Mouse (Mus musculus): ENCODE data around the gene Itga7.

Itga7 gene

DNA sequence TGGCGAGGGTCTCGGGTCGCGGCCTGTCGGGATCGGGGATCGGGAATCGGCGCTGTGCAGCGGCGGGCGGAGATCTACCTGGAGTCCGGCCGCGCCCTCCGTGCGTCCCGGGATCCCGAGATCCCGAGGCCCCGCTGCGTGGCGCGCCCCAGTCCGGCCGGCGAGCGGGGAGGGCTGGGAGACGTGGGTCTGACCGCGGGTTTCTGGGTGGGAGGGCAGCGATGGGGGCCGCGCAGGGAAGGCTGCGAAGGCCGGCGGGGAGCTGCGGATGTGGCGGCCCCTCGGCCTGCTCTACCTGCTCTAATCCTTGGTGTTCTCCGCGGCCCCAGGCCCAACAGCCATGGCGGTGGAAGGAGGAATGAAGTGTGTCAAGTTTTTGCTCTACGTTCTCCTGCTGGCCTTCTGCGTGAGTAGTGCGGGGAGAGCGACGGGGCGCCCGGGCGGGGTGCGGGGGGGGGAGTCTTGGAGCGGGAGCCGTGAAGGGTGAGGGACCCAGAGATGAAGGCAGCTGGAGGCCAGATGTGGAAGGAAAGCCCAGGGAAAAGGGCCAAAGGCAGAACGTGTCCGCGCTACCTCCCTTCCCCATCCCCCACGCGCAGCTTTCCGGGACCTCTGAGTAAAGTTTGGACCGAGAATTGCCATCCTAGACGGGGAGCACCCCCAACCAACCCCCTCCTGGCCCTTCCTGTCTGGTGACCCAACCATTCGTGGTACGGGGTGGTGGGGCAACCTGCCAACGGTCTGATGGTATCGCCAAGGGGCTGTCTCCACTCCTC is 23.4 kb upstream of the Itga7 start:
- in situ Hi-C loops (cut with MboI, MseI): no loop called here

DNA sequence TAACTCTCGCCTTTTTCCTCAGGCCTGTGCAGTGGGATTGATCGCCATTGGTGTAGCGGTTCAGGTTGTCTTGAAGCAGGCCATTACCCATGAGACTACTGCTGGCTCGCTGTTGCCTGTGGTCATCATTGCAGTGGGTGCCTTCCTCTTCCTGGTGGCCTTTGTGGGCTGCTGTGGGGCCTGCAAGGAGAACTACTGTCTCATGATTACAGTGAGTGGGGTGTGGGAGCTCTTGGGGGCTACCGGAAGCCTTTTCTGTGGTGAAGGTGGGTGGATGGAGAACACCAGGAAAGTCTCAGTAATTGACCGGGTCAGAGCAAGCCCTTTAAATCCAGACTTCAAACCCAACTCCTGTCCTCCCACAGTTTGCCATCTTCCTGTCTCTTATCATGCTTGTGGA is 22.2 kb upstream of the Itga7 start:
- in situ Hi-C loops (cut with MboI, MseI): no loop called here

DNA sequence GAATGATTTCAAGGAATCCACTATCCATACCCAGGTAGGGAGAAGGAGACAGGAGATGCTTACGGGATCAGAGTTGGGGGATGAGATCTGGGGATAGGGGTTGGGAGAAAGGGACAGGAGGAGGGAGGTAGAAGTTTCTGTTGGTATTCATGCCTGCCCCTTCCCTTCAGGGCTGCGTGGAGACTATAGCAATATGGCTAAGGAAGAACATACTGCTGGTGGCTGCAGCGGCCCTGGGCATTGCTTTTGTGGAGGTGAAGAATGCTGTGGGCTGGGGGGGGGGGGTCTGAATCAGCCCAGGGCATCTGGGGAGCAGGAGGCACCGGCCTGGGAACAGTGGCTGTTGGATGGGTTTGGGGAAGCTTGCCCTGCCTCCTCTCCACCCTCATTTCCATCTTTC is 21.4 kb upstream of the Itga7 start:
- in situ Hi-C loops (cut with MboI, MseI): no loop called here

DNA sequence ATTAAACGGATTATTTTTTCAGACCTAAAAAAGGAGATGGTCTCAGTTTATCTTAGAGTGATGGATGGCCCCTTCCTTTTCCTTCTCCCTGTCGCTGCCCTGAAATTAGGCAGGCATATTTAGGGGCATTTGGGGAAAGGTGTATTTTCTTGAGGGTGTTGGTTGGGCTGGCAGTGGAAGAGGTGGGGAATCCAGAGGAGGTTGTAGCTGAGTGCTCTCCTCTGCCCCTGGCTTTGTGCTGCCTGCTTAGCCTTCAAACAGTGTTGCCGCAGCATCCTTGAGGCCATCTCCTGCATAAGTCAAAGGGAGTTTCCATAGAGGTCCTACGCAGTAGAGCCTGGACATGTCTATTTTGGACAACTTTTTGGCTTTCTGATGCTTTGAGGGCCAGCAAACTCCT is 20.8 kb upstream of the Itga7 start:
- in situ Hi-C loops (cut with MboI, MseI): no loop called here

DNA sequence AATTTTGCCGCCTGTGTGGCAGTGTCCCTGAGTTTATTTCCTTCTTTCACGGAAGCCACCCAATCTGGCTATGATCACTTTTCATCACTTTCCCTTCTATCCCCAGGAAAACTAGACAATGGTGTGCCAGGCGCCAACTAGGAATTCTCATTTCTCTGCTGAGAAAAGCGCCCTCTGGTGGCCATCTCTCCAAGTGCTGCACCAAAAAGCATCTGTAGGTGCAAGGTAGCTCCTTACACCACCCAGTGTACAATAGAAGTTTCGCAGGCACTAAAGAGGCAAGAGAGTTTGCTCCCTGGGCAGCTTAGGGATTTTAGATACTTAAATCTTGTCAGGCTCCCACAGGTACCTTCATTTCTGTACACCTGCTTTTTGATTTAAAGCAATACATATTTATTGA is 20.4 kb upstream of the Itga7 start:
- in situ Hi-C loops (cut with MboI, MseI): no loop called here

DNA sequence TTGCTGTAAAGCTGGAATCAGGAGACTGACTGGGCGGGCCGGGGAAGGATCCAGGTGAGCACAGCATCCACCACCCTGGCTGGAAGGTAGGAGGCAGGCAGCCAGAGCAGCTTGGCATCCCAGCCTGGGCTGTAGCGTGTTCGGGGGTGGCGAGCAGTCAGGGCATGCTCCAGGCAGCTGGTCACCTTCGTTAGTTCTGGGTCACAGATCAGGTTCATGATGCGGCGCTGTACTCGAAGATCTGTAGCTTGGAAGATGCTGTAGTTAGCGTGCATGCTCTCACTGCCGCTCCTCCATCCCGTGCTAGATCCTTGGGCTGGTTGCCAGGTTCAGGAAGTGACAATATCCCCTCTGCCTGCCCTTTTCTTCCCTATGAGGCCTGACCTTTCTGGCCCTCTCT is 19.9 kb upstream of the Itga7 start:
- in situ Hi-C loops (cut with MboI, MseI): no loop called here

DNA sequence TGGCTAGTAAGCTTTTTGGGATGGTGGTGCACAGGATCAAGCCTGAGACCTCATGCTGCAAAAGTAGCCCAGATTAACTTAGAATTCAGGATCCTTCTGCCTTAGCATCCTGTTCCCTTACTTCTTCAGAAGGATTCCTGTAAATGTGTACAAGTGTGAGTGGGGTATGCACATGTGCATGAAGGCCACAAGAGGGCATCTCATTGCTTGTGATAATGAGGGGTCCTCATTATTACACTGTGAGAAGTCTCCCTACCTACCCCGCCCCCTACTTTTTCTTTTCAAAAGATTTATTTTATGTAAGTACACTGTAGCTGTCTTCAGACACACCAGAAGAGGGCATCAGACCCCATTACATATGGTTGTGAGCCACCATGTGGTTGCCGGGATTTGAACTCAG is 18.1 kb upstream of the Itga7 start:
- in situ Hi-C loops (cut with MboI, MseI): no loop called here

DNA sequence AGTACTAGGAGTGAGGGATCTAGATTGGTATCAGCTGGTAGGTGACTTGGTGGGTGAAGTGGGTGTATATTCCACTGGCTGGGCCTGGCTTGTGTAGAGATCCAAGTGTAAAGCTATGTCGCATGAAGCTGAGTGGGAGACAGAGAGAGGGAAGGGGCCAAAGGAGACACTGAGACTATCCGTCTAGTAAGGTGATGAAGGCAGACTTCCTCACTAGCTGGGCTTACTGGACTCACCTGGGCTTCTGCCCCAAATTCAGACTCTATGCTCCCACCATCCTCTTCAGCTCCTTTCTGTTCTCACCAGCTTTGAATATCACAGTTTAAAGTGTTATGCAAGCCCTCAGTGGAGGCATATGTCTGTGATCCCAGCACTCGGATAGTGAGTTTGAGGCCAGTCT is 17.0 kb upstream of the Itga7 start:
- in situ Hi-C loops (cut with MboI, MseI): no loop called here

DNA sequence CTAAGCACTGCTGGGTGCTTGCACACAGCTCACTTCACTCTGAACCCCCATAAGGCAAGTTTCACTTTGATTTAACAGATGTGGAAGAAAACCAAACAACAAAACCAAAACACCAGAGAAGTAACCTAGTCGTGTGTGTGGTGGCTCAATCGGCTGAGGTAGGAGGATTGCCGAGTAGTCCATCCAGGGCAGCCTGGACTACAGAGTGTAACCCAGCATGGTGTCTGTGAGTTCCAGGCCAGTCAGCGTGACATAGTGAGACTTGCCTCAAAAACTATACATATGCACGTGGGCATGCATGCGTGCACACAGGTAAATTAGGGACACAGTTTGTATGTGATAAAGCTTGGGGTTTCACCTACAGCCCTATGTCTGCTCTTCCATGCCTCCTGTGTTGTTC is 16.2 kb upstream of the Itga7 start:
- in situ Hi-C loops (cut with MboI, MseI): no loop called here

DNA sequence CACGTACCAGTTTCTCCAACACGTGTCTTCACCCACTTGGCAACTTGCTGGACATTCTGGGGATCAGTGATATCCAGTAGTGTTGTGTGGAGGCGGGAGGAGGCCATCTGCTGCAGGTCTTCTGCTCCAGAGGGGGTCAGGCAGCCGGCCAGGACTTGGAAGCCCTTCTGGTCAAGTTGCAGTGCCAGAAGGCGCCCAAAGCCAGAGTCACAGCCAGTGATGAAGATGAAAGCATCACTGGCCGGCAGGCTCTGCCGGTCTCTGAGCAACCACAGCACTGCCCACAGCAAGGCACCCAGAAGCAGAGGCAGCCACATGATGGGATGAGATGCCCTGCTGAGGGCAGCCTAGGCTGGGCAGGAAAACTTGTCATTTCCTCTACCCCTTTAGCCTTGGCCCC is 15.4 kb upstream of the Itga7 start:
- in situ Hi-C loops (cut with MboI, MseI): no loop called here

DNA sequence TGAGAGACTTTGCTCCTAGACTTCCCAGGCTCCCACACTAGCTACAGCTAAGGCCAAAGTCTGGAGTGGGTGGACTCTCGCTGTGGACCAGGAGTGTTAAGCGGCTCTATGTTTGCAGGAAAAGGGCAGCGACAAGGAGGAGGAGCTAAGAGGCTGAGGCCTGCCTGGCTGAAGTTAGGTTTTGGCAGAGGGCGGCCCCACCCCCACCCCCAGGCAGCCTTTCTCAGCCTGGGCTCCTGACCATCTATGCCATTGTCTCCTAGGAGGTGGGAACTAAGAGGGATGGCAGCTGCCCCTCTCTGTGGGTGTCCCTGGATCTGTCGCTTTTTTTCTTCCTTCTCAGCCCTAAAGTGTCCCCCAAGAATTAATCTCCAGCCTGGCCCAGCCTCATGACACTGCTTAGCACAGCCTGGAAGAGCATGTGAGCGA is 14.4 kb upstream of the Itga7 start:
- in situ Hi-C loops (cut with MboI, MseI): no loop called here

DNA sequence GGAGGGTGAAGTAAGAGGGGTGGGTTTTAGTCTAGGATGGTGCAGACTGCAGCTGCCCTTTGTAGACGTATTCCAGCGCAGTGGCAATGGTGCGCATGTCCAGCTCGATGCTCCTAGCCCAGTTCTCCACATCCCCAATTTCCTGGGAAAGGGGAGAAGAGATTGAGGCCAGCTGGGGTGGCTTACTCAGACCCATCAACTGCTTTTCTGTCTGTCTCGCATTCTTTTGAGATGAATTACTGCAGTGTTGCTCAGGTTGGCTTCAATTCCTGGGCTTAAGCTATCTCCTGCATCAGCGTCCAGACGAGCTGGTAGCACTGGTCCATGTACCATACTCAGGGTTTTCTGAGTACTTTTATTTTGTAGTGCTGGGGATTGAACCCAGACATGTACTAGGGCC is 13.7 kb upstream of the Itga7 start:
- in situ Hi-C loops (cut with MboI, MseI): no loop called here

DNA sequence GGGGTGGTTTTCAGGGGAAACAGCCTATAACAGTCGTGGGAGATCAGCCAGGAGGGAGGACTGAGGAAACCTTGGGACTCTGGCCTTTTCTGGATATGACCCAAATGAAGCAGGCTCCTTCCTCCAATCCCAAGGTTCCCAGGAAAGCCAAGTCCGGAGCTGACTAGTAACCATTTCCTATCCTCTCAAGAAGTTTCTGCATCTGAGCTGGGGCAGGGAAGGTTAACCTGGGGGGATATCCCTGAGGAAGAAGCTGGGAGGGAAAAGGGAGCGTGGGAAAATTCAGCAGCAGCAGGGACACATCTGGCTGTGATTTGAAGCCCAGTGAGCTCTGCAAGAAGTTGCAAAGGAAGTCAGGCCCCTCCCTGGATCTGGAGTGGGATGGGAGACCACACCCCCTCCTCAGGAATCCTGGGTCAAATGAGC is 12.9 kb upstream of the Itga7 start:
- in situ Hi-C loops (cut with MboI, MseI): no loop called here

DNA sequence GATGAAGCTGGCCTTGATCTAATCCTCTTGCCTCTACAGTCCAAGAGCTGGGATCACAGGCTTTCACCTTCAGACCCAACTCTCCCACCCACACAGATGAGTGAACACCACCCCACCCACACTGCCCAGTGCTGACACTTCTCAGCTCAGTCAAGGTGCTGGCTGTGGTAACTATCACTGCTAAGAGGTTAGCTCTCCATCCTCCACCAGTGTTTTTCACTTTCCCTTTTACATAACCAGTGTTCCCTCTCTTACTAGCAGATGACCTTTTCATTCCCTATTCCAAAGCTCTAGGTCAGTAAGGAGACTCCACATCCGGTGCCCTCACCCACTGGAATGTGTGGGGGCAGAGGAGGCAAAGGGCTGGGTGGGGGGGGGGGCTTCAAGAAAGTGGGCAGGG is 12.4 kb upstream of the Itga7 start:
- in situ Hi-C loops (cut with MboI, MseI): no loop called here

DNA sequence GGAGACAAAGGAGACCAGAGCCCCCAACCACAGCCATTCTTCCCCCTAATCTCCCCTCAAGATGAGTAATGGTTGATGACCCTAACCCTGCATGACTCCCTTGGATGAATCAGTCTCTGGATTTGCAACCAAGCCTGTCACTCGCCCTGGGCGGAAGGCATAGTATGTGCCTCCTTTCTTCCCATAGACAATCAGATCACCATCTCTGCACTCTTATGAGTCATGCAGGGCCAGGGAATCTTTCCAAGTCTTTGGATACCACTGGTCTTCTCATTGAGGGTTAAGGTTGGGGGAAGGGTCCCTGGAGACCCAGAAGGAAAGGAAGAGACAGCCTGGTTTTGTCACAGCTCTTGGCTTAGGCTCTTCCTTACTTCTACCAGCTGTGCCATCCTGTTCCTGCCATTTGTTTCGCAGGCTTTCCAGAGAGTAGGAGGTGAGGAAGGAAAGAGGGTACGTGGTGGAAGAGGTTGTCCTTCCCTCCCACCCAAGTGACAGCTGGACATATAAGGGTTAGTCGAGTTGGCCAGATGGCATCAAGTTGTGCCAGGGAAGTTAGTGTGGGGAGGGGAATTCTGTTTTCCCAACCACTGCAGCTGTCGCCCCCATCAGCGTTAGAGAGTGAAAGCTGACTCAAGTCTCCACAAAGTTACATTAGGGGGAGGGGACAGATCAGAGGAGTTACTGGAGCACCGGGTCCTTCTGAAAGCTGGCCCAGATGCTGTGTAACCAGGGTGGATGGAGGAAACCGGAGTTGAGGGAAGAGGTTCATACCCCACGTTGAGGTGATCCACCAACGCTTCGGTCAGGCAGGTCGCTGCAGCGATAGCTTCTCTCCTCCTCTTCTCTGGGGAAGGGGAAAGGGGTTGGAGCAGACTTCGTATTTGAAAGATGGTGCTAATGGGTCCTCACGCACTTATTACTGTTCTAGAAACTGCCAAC is 11.5 kb upstream of the Itga7 start:
- in situ Hi-C loops (cut with MboI, MseI): no loop called here

DNA sequence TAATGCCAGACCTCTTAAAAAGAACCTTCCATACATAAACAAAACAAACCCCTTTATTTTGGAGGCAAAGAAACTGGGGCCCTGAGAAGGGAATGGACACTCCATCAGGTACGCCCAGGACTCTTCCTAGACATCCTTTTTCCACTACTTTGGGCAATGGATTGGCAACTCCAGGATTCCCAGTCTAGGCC is 10.9 kb upstream of the Itga7 start, which contains the start of gene Rdh5:
Rdh5 (minus strand) TSS at position 67 of the 191 bp plus-strand sequence.
- in situ Hi-C loops (cut with MboI, MseI): no loop called here

DNA sequence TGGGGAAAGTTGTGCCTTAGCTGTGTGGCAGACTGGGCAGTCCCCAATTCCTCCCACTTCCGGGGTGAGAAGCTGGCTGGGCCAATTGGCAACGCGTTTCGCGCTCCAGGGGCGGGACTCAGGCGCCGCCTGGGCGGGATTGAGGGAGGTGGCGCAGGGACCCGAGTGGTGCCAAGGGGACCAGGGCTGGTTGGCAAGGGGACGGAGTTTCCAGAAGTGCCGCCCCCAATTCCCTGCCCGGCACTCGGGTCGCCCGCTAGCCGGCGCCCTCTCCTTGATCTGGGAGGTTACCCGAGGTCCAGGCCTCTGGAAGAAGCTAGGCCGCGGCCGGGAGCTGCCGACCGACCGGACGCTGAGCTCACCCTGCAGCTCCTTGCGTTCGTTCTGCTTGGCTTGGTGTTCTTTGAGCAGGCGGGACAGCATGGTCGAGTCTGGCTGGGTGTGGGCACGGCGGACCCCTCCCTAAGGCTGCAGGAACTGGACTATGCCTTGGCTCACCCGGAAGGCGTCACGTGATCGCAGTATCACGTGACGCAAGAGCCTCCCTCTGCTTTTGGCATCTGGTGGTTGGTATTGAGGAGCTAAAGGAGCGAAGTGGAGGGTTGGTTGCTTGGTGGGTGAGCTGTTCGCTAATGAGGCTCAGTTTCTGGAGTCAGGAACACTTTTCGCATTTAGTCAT is 10.5 kb upstream of the Itga7 start:
- in situ Hi-C loops (cut with MboI, MseI): no loop called here

DNA sequence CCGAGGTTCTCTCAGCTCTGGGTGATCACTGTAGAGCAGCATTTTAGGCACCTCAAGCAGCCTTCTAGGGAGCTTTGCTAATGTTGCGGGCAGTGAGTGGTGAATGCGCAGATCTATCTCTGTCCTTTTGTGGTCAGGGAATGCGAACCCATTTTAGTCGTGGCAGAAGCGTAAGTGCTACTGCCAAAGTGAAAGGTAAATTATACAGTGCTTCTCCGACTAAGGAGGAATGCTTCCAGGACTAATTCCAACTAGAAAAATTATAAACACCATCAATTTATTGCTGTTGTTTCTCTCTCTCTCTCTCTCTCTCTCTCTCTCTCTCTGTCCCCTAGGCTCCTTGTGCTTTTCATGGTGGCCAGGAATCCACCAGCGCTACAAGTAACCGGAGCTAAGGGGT is 9.7 kb upstream of the Itga7 start, which contains the start of gene Bloc1s1:
Bloc1s1 (minus strand) TSS at position 101 of the 400 bp plus-strand sequence.
- in situ Hi-C loops (cut with MboI, MseI): no loop called here

DNA sequence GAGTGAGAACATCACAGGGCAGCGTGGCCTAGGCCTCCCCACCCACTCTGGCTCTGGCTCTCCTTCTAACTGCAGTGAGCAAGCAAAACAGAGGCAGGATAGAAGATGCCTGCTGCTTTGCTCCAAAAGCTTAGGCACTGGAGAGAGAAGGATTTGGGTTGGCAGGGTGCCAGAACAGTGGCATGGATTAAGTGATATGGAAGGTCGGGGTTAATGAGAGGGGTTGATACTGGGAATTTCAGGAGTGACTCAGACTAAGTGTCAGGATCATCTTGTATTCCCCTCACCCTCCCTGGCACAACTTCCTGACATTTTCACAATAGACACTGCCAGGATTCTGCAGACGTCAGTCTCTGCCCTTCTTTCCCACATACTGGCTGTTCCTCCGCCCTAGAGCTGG is 5.3 kb upstream of the Itga7 start:
- in situ Hi-C loops (cut with MboI, MseI): no loop called here

DNA sequence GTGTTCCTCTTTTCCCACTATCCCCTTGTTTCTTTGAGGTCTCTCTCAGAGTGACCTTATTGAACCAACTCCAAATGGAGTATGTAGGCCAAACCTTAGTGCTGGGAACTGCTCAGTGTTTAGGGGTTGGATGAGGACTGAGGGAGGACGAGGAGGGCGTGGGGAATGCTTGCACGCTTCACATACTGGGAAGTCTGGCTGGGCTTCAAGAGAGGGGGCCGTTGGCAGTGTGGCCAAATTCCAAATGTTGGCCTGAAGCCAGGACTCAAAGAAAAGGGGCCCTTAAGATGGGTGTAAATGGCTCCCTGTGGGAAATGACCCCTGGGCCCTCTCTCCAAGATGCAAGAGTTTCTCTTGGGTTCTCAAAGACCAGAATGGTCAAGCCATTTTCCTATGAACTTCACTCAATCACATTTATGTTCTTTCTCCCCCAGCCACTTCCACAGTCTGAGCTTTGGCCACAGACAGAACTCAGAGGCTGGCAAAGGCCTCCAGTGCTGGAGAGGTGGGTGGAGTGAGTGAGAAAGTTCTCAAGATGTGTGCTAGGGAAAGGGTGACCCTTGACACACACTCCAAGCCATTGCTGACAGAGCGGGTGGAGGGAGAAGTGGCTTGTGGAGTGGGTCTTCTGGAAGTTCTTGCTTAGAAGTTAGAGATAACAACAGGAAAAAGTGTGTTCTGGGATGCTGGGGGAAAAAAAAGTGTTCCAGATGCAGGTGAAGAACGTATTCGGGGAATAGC is 3.8 kb upstream of the Itga7 start:
- in situ Hi-C loops (cut with MboI, MseI): no loop called here

DNA sequence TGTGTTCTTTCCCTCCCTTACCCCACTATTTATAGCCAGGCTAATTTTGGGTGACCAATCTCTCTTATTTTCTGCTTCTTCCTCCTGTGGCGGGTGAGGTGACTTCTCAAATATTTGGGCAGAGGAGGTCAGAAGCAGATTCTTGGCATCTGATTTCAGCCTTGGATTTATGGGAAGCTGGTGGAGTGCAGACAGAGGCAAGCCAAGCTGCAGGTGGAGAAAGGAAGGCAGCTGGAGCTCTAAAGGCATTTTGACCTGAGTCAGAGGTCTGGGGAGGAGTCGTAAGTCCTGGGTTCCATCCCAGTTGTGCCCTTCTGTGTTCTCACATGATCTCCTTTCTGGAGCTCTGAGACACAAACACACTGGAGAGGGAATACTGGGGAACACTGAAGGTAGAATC is 2.2 kb upstream of the Itga7 start:
- in situ Hi-C loops (cut with MboI, MseI): no loop called here
